Mouse (Mus musculus) heart, embryonic 12.5 days (tissue): ENCODE measurements around the gene Sacs. TPM values are rescaled to one million over a fixed set of nuclear protein-coding genes. Genes with fewer than 3 reads are reported as not detected.

Experiments
- ATAC-seq: fragments of 200-750 bp; cut with Nextera tagmentation; 2 replicates; pipeline ENCODE4 v1.8.0; 2017; ENCODE audit warnings: moderate TSS enrichment, moderate library complexity; ENCODE audit not compliant: insufficient number of reproducible peaks, low FRiP score
- H3K27ac ChIP-seq: fragments of 300-500 bp; sonication (generic); 2 replicates; pipeline ENCODE4 v1.5.1; 2016; ENCODE audit warnings: mild to moderate bottlenecking, moderate library complexity; ENCODE audit not compliant: poor library complexity, severe bottlenecking
- H3K27me3 ChIP-seq: fragments of 300-500 bp; sonication (generic); replicated peaks from 2 replicates; pipeline ENCODE4 v1.6.1; 2016; ENCODE audit warnings: mild to moderate bottlenecking, moderate library complexity
- H3K36me3 ChIP-seq: fragments of 300-500 bp; sonication (generic); 2 replicates; pipeline ENCODE4 v1.6.1; 2016; ENCODE audit warnings: mild to moderate bottlenecking, moderate library complexity
- H3K4me1 ChIP-seq: fragments of 300-500 bp; sonication (generic); replicated peaks from 2 replicates; pipeline ENCODE4 v1.6.1; 2016; ENCODE audit warnings: mild to moderate bottlenecking
- H3K4me2 ChIP-seq: fragments of 300-500 bp; sonication (generic); 2 replicates; pipeline ENCODE4 v1.6.1; 2016; ENCODE audit warnings: mild to moderate bottlenecking, moderate library complexity
- H3K4me3 ChIP-seq: fragments of 300-500 bp; sonication (generic); 2 replicates; pipeline ENCODE4 v1.5.1; 2016; ENCODE audit warnings: mild to moderate bottlenecking
- H3K9ac ChIP-seq: fragments of 300-500 bp; sonication (generic); 2 replicates; pipeline ENCODE4 v1.6.1; 2016; ENCODE audit warnings: mild to moderate bottlenecking, moderate library complexity
- H3K9me3 ChIP-seq: fragments of 300-500 bp; sonication (generic); replicated peaks from 2 replicates; pipeline ENCODE4 v1.6.1; 2016; ENCODE audit warnings: mild to moderate bottlenecking, moderate library complexity
- WGBS: fragments of 180-500 bp; shearing (Covaris S2); methylation state at CpG from one replicate; pipeline ENCODE4 v1.1.7; 2016; 5-methylcytosine and 5-hydroxymethylcytosine counted together
- polyA plus RNA-seq: library from polyadenylated mRNA; unstranded; fragments of >200 nt; fragmentation: Nextera tagmentation; extraction: Ambion mirVana; gene quantifications from 2 replicates; pipeline ENCODE4 v1.2.1, GENCODE M21; 2016

Sacs gene
- polyA plus RNA-seq, 1 experiment from 2014 or later: 6.3 TPM

DNA sequence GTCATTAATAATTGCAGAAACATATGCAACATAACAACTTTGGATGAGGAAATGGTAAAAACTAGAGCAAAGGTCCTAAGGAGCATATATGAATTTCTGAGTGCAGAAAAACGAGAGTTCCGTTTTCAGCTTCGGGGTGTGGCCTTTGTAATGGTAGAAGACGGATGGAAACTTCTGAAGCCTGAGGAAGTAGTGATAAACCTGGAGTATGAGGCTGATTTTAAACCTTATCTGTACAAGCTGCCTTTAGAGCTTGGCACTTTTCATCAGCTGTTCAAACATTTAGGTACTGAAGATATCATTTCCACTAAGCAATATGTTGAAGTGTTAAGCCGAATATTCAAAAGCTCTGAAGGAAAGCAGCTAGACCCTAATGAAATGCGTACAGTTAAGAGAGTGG is 73.5 kb downstream of the Sacs start:
- Histone ChIP-seq H3K4me1 (no peaks in the 10 kb centered on the region), H3K4me3 (no peak overlapping the region), H3K27me3 (no peaks in the 10 kb centered on the region), H3K9me3 (no peaks in the 10 kb centered on the region), H3K9ac (no peak overlapping the region), H3K36me3 (peaks cover 68% of the 10 kb centered on the region), H3K27ac (no peak overlapping the region), H3K4me2 (no peak overlapping the region)
- no peak for ATAC-seq
- 81% methylated on average over 6 of the region's 6 CpGs for WGBS

DNA sequence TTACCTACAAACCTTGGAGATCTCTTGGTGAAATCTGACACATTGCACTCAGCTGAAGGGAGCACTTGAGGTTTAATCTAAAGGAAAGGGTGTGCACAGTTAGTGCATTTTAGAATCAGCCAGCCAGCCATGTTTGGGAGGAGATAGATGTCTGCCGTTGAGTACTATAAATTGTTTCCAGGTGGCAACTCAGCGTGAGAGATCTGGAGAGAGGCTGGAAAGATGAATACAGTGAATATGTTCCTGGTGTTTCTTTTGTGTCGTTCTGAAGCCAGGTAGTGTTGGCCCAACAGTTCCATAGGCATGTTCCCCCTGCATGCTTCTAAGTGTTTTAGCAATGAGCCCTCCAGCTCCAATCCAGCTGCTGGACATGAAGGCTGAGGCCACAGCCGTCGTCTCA is 82.9 kb downstream of the Sacs start:
- Histone ChIP-seq H3K27ac (no peak overlapping the region), H3K4me3 (no peak overlapping the region), H3K4me1 (peaks cover 6% of the 10 kb centered on the region), H3K4me2 (no peak overlapping the region), H3K9me3 (no peaks in the 10 kb centered on the region; the same call in 1 of the 2 replicates), H3K9ac (no peak overlapping the region), H3K27me3 (no peaks in the 10 kb centered on the region), H3K36me3 (no peaks in the 10 kb centered on the region)
- WGBS: 77% methylated on average over 5 of the region's 5 CpGs
- ATAC-seq: no peak

GRCm38 (mm10) chr14:61222506-61222905 is 84.2 kb downstream of the Sacs start:
- Histone ChIP-seq H3K4me3 (no peak overlapping the region), H3K4me2 (no peak overlapping the region), H3K9me3 (no peaks in the 10 kb centered on the region; the same call in 1 of the 2 replicates), H3K27me3 (no peaks in the 10 kb centered on the region), H3K36me3 (no peaks in the 10 kb centered on the region), H3K27ac (no peak overlapping the region), H3K9ac (no peak overlapping the region), H3K4me1 (peaks cover 6% of the 10 kb centered on the region)
- no peak for ATAC-seq
- 52% methylated on average over 6 of the region's 6 CpGs for WGBS

DNA sequence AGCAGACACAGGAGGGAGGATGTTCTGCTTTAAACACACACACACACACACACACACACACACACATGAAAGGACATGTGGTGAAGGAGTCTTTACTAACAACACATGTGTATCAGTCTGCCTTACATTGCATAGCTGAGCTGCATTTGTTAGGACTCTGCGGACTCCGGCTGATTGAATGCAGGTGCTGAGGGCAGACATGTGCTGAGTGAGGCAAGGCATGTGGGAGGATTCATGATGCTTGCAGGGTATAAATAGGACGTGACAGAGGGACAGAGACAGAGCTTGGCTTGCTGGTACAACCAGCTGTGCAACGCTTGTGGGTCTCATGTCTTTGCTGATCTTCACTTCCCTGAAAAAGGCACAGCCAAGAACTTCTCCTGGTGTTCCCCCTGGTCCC is 85.5 kb downstream of the Sacs start:
- no peaks in the 10 kb centered on the region for H3K36me3 ChIP-seq
- no peaks in the 10 kb centered on the region; the same call in 1 of the 2 replicates for H3K9me3 ChIP-seq
- H3K4me3 ChIP-seq: no peak overlapping the region
- H3K27ac ChIP-seq: no peak overlapping the region
- H3K4me2 ChIP-seq: no peak overlapping the region
- H3K9ac ChIP-seq: no peak overlapping the region
- WGBS: 53% methylated on average over 4 of the region's 4 CpGs
- no peaks in the 10 kb centered on the region for H3K27me3 ChIP-seq
- no peak for ATAC-seq
- peaks cover 6% of the 10 kb centered on the region for H3K4me1 ChIP-seq

GRCm38 (mm10) chr14:61224387-61225077 is 86.3 kb downstream of the Sacs start:
- no peak overlapping the region for H3K4me2 ChIP-seq
- no peak overlapping the region for H3K9ac ChIP-seq
- 72% methylated on average over 5 of the region's 5 CpGs for WGBS
- H3K4me3 ChIP-seq: no peak overlapping the region
- peaks cover 6% of the 10 kb centered on the region for H3K4me1 ChIP-seq
- ATAC-seq: no peak
- no peaks in the 10 kb centered on the region for H3K27me3 ChIP-seq
- no peaks in the 10 kb centered on the region; the same call in 1 of the 2 replicates for H3K9me3 ChIP-seq
- H3K27ac ChIP-seq: no peak overlapping the region
- H3K36me3 ChIP-seq: no peaks in the 10 kb centered on the region

GRCm38 (mm10) chr14:61226151-61226550 is 87.9 kb downstream of the Sacs start:
- H3K36me3 ChIP-seq: no peaks in the 10 kb centered on the region
- no peak overlapping the region for H3K4me3 ChIP-seq
- H3K4me2 ChIP-seq: no peak overlapping the region
- no peak overlapping the region for H3K9ac ChIP-seq
- no peaks in the 10 kb centered on the region; the same call in 1 of the 2 replicates for H3K9me3 ChIP-seq
- no peak for ATAC-seq
- peaks cover 9% of the 10 kb centered on the region for H3K4me1 ChIP-seq
- 60% methylated on average over 1 of the region's 1 CpGs for WGBS
- H3K27me3 ChIP-seq: no peaks in the 10 kb centered on the region
- no peak overlapping the region for H3K27ac ChIP-seq

- H3K4me1 ChIP-seq: peaks cover 3% of the 10 kb centered on the region; the same call in 1 of the 2 replicates
- no peak overlapping the region for H3K4me2 ChIP-seq
- WGBS: 59% methylated on average over 5 of the region's 5 CpGs
- no peaks in the 10 kb centered on the region for H3K36me3 ChIP-seq
- no peak for ATAC-seq
- no peak overlapping the region for H3K27ac ChIP-seq
- no peak overlapping the region for H3K9ac ChIP-seq
- H3K4me3 ChIP-seq: no peak overlapping the region
- H3K27me3 ChIP-seq: no peaks in the 10 kb centered on the region
- H3K9me3 ChIP-seq: no peaks in the 10 kb centered on the region; the same call in 1 of the 2 replicates
Observed at GRCm38 (mm10) chr14:61229763-61230162, 91.5 kb downstream of the Sacs start.

- H3K4me2 ChIP-seq: no peak overlapping the region
- no peaks in the 10 kb centered on the region for H3K27me3 ChIP-seq
- no peak overlapping the region for H3K4me3 ChIP-seq
- no peaks in the 10 kb centered on the region for H3K36me3 ChIP-seq
- WGBS: 88% methylated on average over 4 of the region's 4 CpGs
- H3K9me3 ChIP-seq: no peaks in the 10 kb centered on the region; the same call in 1 of the 2 replicates
- peaks cover 3% of the 10 kb centered on the region; the same call in 1 of the 2 replicates for H3K4me1 ChIP-seq
- no peak overlapping the region for H3K9ac ChIP-seq
- ATAC-seq: no peak
- no peak overlapping the region for H3K27ac ChIP-seq
Observed at GRCm38 (mm10) chr14:61230179-61230578, 91.9 kb downstream of the Sacs start.

- H3K4me3 ChIP-seq: no peak overlapping the region
- 82% methylated on average over 13 of the region's 13 CpGs for WGBS
Observed at GRCm38 (mm10) chr14:61232016-61232568, 93.8 kb downstream of the Sacs start.

GRCm38 (mm10) chr14:61235846-61236474 is 97.7 kb downstream of the Sacs start:
- Histone ChIP-seq H3K27me3 (no peaks in the 10 kb centered on the region), H3K9me3 (no peaks in the 10 kb centered on the region; the same call in 1 of the 2 replicates), H3K4me3 (no peak overlapping the region), H3K36me3 (no peaks in the 10 kb centered on the region), H3K27ac (peak overlapping the region; percentile 71), H3K9ac (no peak overlapping the region), H3K4me1 (peaks cover 11% of the 10 kb centered on the region), H3K4me2 (no peak overlapping the region)
- 28% methylated on average over 5 of the region's 5 CpGs for WGBS
- no peak for ATAC-seq

More at GRCm38 (mm10) chr14:61232016-61232568, 93.8 kb downstream of the Sacs start:
- no peak overlapping the region for H3K27ac ChIP-seq
- no peaks in the 10 kb centered on the region for H3K27me3 ChIP-seq
- no peak overlapping the region for H3K4me2 ChIP-seq
- H3K9ac ChIP-seq: no peak overlapping the region
- no peaks in the 10 kb centered on the region for H3K36me3 ChIP-seq
- ATAC-seq: no peak
- no peaks in the 10 kb centered on the region; the same call in 1 of the 2 replicates for H3K9me3 ChIP-seq
- peaks cover 14% of the 10 kb centered on the region for H3K4me1 ChIP-seq

DNA sequence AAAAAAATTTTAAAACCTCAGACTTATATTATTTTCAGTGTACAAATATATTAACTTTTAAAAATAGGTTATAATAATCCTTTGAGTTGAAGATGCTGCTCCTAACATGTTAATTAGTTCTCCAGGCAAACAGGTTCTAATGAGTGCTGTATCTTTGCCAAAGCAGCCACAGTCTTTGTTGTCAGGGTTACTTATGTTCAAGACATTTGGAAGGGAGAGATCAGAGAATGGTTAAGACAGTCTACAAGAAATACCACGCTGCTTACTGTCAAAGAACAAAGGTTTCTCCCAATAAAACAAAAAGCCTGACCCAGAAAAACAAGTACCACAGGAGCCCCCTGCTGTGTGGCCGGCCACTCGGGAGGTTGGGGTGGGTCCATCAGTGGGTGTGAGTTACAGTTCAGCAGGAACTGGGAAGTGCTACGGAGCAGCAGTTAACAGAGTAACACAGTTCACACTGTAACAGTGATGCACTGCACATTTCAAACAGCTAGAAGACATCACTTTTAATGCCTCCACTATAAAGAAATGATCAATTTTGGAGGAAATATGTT is 98.9 kb downstream of the Sacs start:
- Histone ChIP-seq H3K9ac (no peak overlapping the region), H3K27me3 (no peaks in the 10 kb centered on the region), H3K27ac (no peak overlapping the region), H3K4me2 (no peak overlapping the region), H3K4me1 (peaks cover 11% of the 10 kb centered on the region), H3K36me3 (no peaks in the 10 kb centered on the region), H3K4me3 (no peak overlapping the region), H3K9me3 (no peaks in the 10 kb centered on the region; the same call in 1 of the 2 replicates)
- ATAC-seq: no peak
- 47% methylated on average over 4 of the region's 4 CpGs for WGBS
